Mouse (Mus musculus): Measurements from ENCODE around the gene Hoxa2. TPM values are rescaled to one million over a fixed set of nuclear protein-coding genes. Genes with fewer than 3 reads are reported as not detected.

Gene Hoxa2
- polyA plus RNA-seq, 1 experiment from 2014 or later = 0.29 TPM

DNA sequence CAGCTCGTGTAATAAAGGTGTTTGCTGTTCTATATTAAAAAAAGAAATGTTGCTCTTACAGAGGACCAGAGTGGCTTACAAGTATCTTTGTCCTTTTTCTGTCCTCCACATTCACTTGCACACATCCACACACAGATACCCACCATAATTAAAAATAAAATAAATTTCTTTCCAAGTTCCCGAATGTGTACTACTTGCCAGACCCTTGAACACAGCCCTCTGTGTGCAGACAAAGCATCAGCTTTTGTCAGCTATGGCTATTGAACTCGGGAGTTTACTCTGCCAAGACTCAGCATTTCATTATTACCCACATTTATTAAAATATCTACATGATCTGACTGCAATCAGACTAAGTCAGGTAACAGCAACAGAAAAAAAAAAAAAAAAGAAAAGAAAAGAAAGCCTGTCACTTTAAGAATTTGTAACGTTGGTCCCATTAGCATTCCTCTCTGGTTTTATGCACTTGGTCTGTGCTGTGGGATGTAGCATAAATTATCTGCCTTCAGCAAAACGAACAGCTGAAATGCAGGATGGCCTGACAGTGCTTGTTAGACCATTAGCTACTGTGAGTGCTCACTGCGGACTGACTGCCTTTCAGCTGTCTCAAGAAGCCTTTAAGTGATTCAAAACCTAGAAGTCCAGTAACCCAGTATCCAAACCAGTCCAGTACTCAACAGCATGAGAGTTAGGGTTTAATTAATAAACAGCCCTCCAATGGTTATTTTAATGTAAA is 45.6 kb downstream of the Hoxa2 start:
- no peak overlapping the region for H3K9ac ChIP-seq
- H3K9me3 ChIP-seq (replicated peaks) = no peaks in the 10 kb centered on the region
- WGBS (ENCODE audit: insufficient replicate concordance) = 38% methylated on average over 6 of the region's 6 CpGs
- H3K36me3 ChIP-seq (replicated peaks) = no peaks in the 10 kb centered on the region
- no peak overlapping the region for H3K27ac ChIP-seq (replicated peaks)
- no peak for ATAC-seq (ENCODE audit: insufficient read depth)
- H3K4me2 ChIP-seq = no peak overlapping the region
- H3K4me3 ChIP-seq (replicated peaks) = no peak overlapping the region
- no peaks in the 10 kb centered on the region for H3K4me1 ChIP-seq (replicated peaks)
- peaks cover 11% of the 10 kb centered on the region; the same call in 1 of the 2 replicates for H3K27me3 ChIP-seq

DNA sequence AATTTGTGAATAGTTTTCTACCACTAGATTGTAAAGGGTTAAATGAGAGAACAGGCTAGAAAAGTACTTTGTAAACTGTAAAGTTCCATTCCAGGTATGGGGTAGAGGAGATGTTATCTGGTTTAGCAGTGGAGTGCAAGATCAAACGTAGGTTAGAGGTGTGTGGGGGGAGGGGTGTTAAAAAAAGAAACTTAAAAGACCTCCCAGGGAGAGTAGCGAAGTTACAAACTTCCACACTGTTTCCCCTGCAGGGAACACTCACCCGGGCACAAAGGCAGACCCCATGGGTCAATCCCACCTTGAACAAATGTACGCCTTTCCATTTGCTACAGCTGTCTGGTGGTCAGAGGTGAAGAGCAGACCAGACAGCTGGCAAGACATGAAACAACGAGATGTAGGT is 48.7 kb downstream of the Hoxa2 start:
- no peak for ATAC-seq (ENCODE audit: insufficient read depth)
- Histone ChIP-seq H3K4me3 (replicated peaks) (no peak overlapping the region), H3K36me3 (replicated peaks) (no peaks in the 10 kb centered on the region), H3K9ac (no peak overlapping the region), H3K4me2 (no peak overlapping the region), H3K9me3 (replicated peaks) (no peaks in the 10 kb centered on the region), H3K4me1 (replicated peaks) (no peaks in the 10 kb centered on the region), H3K27ac (replicated peaks) (no peak overlapping the region), H3K27me3 (0 out of 2 replicates have a peak, but pooled peaks cover 6% of the 10 kb centered on the region)
- WGBS (ENCODE audit: insufficient replicate concordance) = 22% methylated on average over 5 of the region's 5 CpGs

Other genes starting within 250 kb of the Hoxa2 start
- gene Skap2, start 152.3 kb downstream of the Hoxa2 start, polyA plus RNA-seq (2015; fragmentation: Nextera tagmentation; extraction: Ambion mirVana) = 16.6 and 19.1 TPM in 2 replicates
- gene Hoxa1, start 6.5 kb downstream of the Hoxa2 start, polyA plus RNA-seq (2015; fragmentation: Nextera tagmentation; extraction: Ambion mirVana) = 0.31 and 0.58 TPM in 2 replicates
- gene 5730596B20Rik, start 12.7 kb upstream of the Hoxa2 start, polyA plus RNA-seq (2015; fragmentation: Nextera tagmentation; extraction: Ambion mirVana) = 0.05 TPM in 2 replicates
- gene Hoxa4, start 26.9 kb upstream of the Hoxa2 start, polyA plus RNA-seq (2015; fragmentation: Nextera tagmentation; extraction: Ambion mirVana) = 0.07 and 0.21 TPM in 2 replicates
- 0.41 and 0.74 TPM in 2 replicates for gene Hoxa5, start 39.8 kb upstream of the Hoxa2 start, polyA plus RNA-seq (2015; fragmentation: Nextera tagmentation; extraction: Ambion mirVana)
- gene Hoxa6, start 43.9 kb upstream of the Hoxa2 start, polyA plus RNA-seq (2015; fragmentation: Nextera tagmentation; extraction: Ambion mirVana) = not detected in 2 replicates
- gene Hoxa3, start 48.5 kb upstream of the Hoxa2 start, polyA plus RNA-seq (2015; fragmentation: Nextera tagmentation; extraction: Ambion mirVana) = 0.18 and 0.20 TPM in 2 replicates
- gene Gm28308, start 48.5 kb upstream of the Hoxa2 start, polyA plus RNA-seq (2015; fragmentation: Nextera tagmentation; extraction: Ambion mirVana) = not detected in 2 replicates
- gene Hoxa7, start 57.0 kb upstream of the Hoxa2 start, polyA plus RNA-seq (2015; fragmentation: Nextera tagmentation; extraction: Ambion mirVana) = 0.23 and 0.37 TPM in 2 replicates
- 0.23 and 0.43 TPM in 2 replicates for gene Hoxa9, start 66.3 kb upstream of the Hoxa2 start, polyA plus RNA-seq (2015; fragmentation: Nextera tagmentation; extraction: Ambion mirVana)
- 0.07 and 0.08 TPM in 2 replicates for gene Hoxa10, start 76.0 kb upstream of the Hoxa2 start, polyA plus RNA-seq (2015; fragmentation: Nextera tagmentation; extraction: Ambion mirVana)
- not detected in 2 replicates for gene Hoxa11, start 81.0 kb upstream of the Hoxa2 start, polyA plus RNA-seq (2015; fragmentation: Nextera tagmentation; extraction: Ambion mirVana)
- not detected in 2 replicates for gene Hoxa13, start 96.0 kb upstream of the Hoxa2 start, polyA plus RNA-seq (2015; fragmentation: Nextera tagmentation; extraction: Ambion mirVana)
- gene Evx1, start 148.7 kb upstream of the Hoxa2 start, polyA plus RNA-seq (2015; fragmentation: Nextera tagmentation; extraction: Ambion mirVana) = not detected in 2 replicates